Mouse (Mus musculus): ENCODE results near the gene Ccpg1.

- TF ChIP-seq CTCF (IDR thresholded peaks at IDR 0.05) (no peak), POLR2A (IDR thresholded peaks at IDR 0.05; ENCODE audit: insufficient read depth, low read depth, low read length) (no peak), EP300 (IDR thresholded peaks at IDR 0.05; ENCODE audit: insufficient read depth, low read depth, low read length) (no peak)
Observed at GRCm38 (mm10) chr9:73014724-73015123, 29.5 kb downstream of the Ccpg1 start.

All from heart, adult 2 months (tissue).